Mouse (Mus musculus) intestine, embryonic 14.5 days (tissue): ENCODE measurements around the gene Fgf14. TPM values are rescaled to one million over a fixed set of nuclear protein-coding genes. Genes with fewer than 3 reads are reported as not detected.

Experiments used
- ATAC-seq: fragments of 200-750 bp; cut with Nextera tagmentation; replicated peaks from 2 replicates; pipeline ENCODE4 v1.8.0; 2017; ENCODE audit warnings: low read depth, moderate number of reproducible peaks, moderate TSS enrichment, moderate library complexity; ENCODE audit not compliant: low FRiP score, low TSS enrichment
- DNase-seq: peaks from one replicate; pipeline ENCODE4 v3.0.0-alpha.2; 2018; ENCODE audit warnings: low spot score
- H3K27ac ChIP-seq: fragments of 300-500 bp; sonication (generic); 2 replicates; pipeline ENCODE4 v1.5.1; 2014; ENCODE audit warnings: low read depth, mild to moderate bottlenecking, control low read depth
- H3K27me3 ChIP-seq: fragments of 300-500 bp; sonication (generic); replicated peaks from 2 replicates; pipeline ENCODE4 v1.6.1; 2014; ENCODE audit warnings: low read length, control low read depth; ENCODE audit not compliant: control insufficient read depth, insufficient read depth
- H3K36me3 ChIP-seq: fragments of 300-500 bp; sonication (generic); 2 replicates; pipeline ENCODE4 v1.6.1; 2014; ENCODE audit warnings: low read length, control low read depth; ENCODE audit not compliant: control insufficient read depth, insufficient read depth
- H3K4me1 ChIP-seq: fragments of 300-500 bp; sonication (generic); replicated peaks from 2 replicates; pipeline ENCODE4 v1.6.1; 2014; ENCODE audit warnings: low read length, control low read depth, mixed read lengths; ENCODE audit not compliant: control insufficient read depth, insufficient read depth
- H3K4me2 ChIP-seq: fragments of 300-500 bp; sonication (generic); 2 replicates; pipeline ENCODE4 v1.6.1; 2014; ENCODE audit warnings: low read length
- H3K4me3 ChIP-seq: fragments of 300-500 bp; sonication (generic); 2 replicates; pipeline ENCODE4 v1.5.1; 2014; ENCODE audit warnings: low read depth, low read length, control low read depth, mixed read lengths
- H3K9ac ChIP-seq: fragments of 300-500 bp; sonication (generic); 2 replicates; pipeline ENCODE4 v1.6.1; 2014; ENCODE audit warnings: mild to moderate bottlenecking, low read length
- H3K9me3 ChIP-seq: fragments of 300-500 bp; sonication (generic); 2 replicates; pipeline ENCODE4 v1.6.1; 2016; ENCODE audit warnings: low read length, control low read depth; ENCODE audit not compliant: control insufficient read depth
- WGBS: fragments of 180-500 bp; shearing (Covaris S2); extraction: QIAGEN DNeasy Blood & Tissue Kit; methylation state at CpG from one replicate; pipeline ENCODE4 v1.1.7; 2014; 5-methylcytosine and 5-hydroxymethylcytosine counted together
- polyA plus RNA-seq: library from polyadenylated mRNA; unstranded; fragments of >200 nt; fragmentation: Nextera tagmentation; extraction: Ambion mirVana; gene quantifications from 2 replicates; pipeline ENCODE4 v1.2.1, GENCODE M21; 2014

Fgf14 gene
- polyA plus RNA-seq, 1 experiment from 2014 or later: 0.65 TPM

GRCm38 (mm10) chr14:124613473-124613872 is 63.5 kb downstream of the Fgf14 start:
- Histone ChIP-seq H3K4me3 (no peak overlapping the region), H3K27ac (no peak overlapping the region), H3K9me3 (no peaks in the 10 kb centered on the region), H3K4me2 (no peak overlapping the region), H3K36me3 (no peaks in the 10 kb centered on the region), H3K27me3 (no peaks in the 10 kb centered on the region), H3K9ac (no peak overlapping the region), H3K4me1 (no peaks in the 10 kb centered on the region)
- no peak for DNase-seq
- no peak for ATAC-seq
- 68% methylated on average over 2 of the region's 2 CpGs for WGBS

GRCm38 (mm10) chr14:124606036-124606711 is 70.8 kb downstream of the Fgf14 start:
- no peak overlapping the region for H3K9ac ChIP-seq
- no peaks in the 10 kb centered on the region for H3K36me3 ChIP-seq
- H3K4me1 ChIP-seq: no peaks in the 10 kb centered on the region
- H3K27me3 ChIP-seq: no peaks in the 10 kb centered on the region
- DNase-seq (no peak), ATAC-seq (no peak)
- H3K4me3 ChIP-seq: no peak overlapping the region
- H3K9me3 ChIP-seq: no peaks in the 10 kb centered on the region
- no peak overlapping the region for H3K4me2 ChIP-seq
- no peak overlapping the region for H3K27ac ChIP-seq
- 93% methylated on average over 2 of the region's 2 CpGs for WGBS

GRCm38 (mm10) chr14:124605031-124605743 is 71.7 kb downstream of the Fgf14 start:
- H3K9me3 ChIP-seq: no peaks in the 10 kb centered on the region
- no peaks in the 10 kb centered on the region for H3K27me3 ChIP-seq
- H3K27ac ChIP-seq: no peak overlapping the region
- H3K4me1 ChIP-seq: no peaks in the 10 kb centered on the region
- H3K9ac ChIP-seq: no peak overlapping the region
- no peak overlapping the region for H3K4me3 ChIP-seq
- DNase-seq (no peak), ATAC-seq (no peak)
- no peaks in the 10 kb centered on the region for H3K36me3 ChIP-seq
- WGBS: 85% methylated on average over 1 of the region's 1 CpGs
- no peak overlapping the region for H3K4me2 ChIP-seq

- Histone ChIP-seq H3K27ac (no peak overlapping the region), H3K36me3 (no peaks in the 10 kb centered on the region), H3K4me2 (no peak overlapping the region), H3K27me3 (no peaks in the 10 kb centered on the region), H3K9me3 (no peaks in the 10 kb centered on the region), H3K9ac (no peak overlapping the region), H3K4me3 (no peak overlapping the region), H3K4me1 (no peaks in the 10 kb centered on the region)
- DNase-seq (no peak), ATAC-seq (no peak)
- WGBS: 70% methylated on average over 1 of the region's 1 CpGs
Observed at GRCm38 (mm10) chr14:124576571-124576970, 100.4 kb downstream of the Fgf14 start.

- 63% methylated on average over 1 of the region's 1 CpGs for WGBS
- Histone ChIP-seq H3K4me1 (no peaks in the 10 kb centered on the region), H3K27ac (no peak overlapping the region), H3K27me3 (no peaks in the 10 kb centered on the region), H3K4me2 (no peak overlapping the region), H3K9ac (no peak overlapping the region), H3K4me3 (no peak overlapping the region), H3K9me3 (no peaks in the 10 kb centered on the region), H3K36me3 (no peaks in the 10 kb centered on the region)
- DNase-seq: no peak
- no peak; the same call in 1 of the 2 replicates for ATAC-seq
Observed at GRCm38 (mm10) chr14:124575130-124575885, 101.6 kb downstream of the Fgf14 start.

GRCm38 (mm10) chr14:124566445-124566844 is 110.5 kb downstream of the Fgf14 start:
- no peak overlapping the region for H3K9ac ChIP-seq
- H3K36me3 ChIP-seq: no peaks in the 10 kb centered on the region
- ATAC-seq (no peak), DNase-seq (no peak)
- H3K27ac ChIP-seq: no peak overlapping the region
- no peaks in the 10 kb centered on the region for H3K9me3 ChIP-seq
- WGBS: 74% methylated on average over 1 of the region's 1 CpGs
- H3K4me1 ChIP-seq: no peaks in the 10 kb centered on the region
- H3K4me2 ChIP-seq: no peak overlapping the region
- H3K27me3 ChIP-seq: no peaks in the 10 kb centered on the region
- no peak overlapping the region for H3K4me3 ChIP-seq

GRCm38 (mm10) chr14:124561544-124561943 is 115.4 kb downstream of the Fgf14 start:
- H3K4me3 ChIP-seq: no peak overlapping the region
- no peaks in the 10 kb centered on the region for H3K9me3 ChIP-seq
- no peaks in the 10 kb centered on the region for H3K4me1 ChIP-seq
- DNase-seq (no peak), ATAC-seq (no peak)
- no peak overlapping the region for H3K9ac ChIP-seq
- WGBS: 77% methylated on average over 4 of the region's 4 CpGs
- H3K27ac ChIP-seq: no peak overlapping the region
- no peaks in the 10 kb centered on the region for H3K27me3 ChIP-seq
- no peak overlapping the region for H3K4me2 ChIP-seq
- no peaks in the 10 kb centered on the region for H3K36me3 ChIP-seq

- H3K4me1 ChIP-seq: no peaks in the 10 kb centered on the region
- no peak overlapping the region for H3K4me2 ChIP-seq
- H3K4me3 ChIP-seq: no peak overlapping the region
- H3K27me3 ChIP-seq: no peaks in the 10 kb centered on the region
- no peak overlapping the region for H3K9ac ChIP-seq
- ATAC-seq (no peak), DNase-seq (no peak)
- WGBS: 77% methylated on average over 3 of the region's 3 CpGs
- H3K27ac ChIP-seq: no peak overlapping the region
- H3K36me3 ChIP-seq: no peaks in the 10 kb centered on the region
- H3K9me3 ChIP-seq: no peaks in the 10 kb centered on the region
Observed at GRCm38 (mm10) chr14:124536106-124536505, 140.8 kb downstream of the Fgf14 start.
